Mouse (Mus musculus) induced T-regulatory cell, adult 2 months (primary cell): ENCODE results near the gene Elmod3.
"Not testable (repeated sequence)": the region's sequence is repeated elsewhere in the genome, so short reads cannot be mapped to it uniquely, and the experiment has no call there.

Source experiments
- DNase-seq: peaks from one replicate; pipeline ENCODE4 v3.0.0-alpha.2; 2012; ENCODE audit warnings: low read depth

The Elmod3 gene

DNA sequence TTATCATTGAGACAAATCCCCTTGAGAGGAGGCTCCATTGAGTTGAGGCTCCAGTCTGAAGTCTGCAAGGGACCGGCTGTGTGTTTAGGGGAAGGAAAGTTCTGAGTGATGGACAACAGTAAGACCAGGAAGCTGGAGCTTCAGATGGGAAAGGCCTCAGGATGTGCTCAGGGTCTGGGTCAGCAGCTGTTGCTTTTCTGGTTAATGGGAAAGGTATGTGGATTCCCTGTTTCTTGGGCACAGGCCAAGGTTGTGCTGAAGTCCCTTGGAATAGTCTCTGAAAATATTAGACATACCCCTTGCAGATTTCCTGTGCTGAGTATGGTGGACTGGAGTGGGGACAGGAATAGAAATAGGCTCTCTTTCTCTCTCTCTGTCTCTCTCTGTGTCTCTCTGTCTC lies 64.7 kb downstream of the Elmod3 start:
- DNase-seq = not testable (repeated sequence)

GRCm38 (mm10) chr6:72532580-72532979 lies 65.6 kb downstream of the Elmod3 start:
- DNase-seq = no peak

DNA sequence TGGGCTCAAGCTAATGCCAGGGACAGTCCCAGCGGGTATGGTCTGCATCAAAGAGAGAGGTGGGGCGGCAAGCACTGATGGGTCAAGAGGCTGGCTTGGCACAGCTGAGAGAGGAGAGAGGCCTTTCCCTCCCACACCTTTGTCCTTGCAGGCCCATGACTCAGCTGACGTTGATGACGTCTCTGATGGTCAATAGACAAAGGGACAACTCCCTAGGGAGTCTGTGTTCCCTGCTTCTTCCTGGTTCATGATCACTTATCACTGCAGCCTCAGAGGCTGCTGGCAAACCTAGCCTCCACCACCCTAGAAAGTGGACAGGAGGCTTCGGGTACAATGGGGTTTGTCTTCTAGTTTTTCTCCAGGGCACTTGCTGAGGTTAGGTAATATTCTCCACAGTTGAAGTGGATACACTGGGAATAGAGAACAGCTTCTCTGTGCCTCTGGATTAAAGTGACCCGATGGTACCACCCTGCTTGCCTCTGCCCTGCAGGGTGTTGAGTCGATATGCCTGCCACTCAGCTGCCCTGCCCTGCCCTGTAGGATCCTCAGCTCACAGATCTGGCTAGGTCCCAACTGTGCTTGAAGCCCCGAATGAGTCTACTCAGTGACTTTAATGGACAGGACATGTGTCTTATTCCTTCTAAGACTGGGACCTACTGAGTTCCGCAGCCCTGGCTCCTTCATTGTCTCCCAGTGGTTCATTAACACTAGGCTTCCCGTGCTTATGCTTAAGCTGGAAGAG lies 69.6 kb downstream of the Elmod3 start:
- no peak for DNase-seq

GRCm38 (mm10) chr6:72527070-72527469 lies 71.1 kb downstream of the Elmod3 start:
- DNase-seq = no peak

DNA sequence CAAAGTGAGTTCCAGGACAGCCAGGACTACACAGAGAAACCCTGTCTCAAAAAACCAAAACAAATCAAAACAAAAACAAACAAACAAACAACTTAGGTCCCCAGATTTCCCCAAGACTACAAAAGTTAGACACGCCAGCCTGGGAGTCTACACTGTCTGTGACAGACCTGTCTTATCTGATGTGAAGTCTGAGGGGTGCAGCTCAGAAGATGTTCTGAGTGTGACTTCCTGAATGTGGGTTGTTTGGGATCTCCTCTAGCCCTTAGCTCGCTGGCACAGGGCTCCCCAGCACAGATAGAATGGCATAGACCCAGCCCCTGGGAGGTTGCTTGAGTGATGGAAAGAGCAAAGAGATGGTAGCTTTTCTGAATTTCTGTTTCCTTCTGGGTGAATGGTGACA lies 74.1 kb downstream of the Elmod3 start:
- no peak for DNase-seq

GRCm38 (mm10) chr6:72523222-72523621 lies 75.0 kb downstream of the Elmod3 start:
- no peak for DNase-seq

DNA sequence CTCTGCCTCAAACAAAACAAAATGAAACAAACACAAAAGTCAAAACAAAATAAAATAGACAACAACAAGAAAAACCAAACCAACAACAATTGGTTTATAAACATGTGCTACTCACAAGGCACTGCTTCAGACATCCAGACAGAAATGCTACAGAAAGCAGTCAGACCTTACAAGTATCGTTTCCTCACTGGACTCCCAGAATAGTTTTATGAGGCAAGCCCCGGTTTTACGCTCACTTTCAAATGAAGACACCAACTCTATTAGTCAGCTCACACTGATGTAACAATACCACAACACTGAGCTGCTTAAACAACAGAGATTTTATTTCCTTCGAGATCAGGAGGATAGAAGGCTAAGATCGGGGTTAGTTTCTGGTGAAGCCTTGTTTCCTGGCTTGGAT lies 75.9 kb downstream of the Elmod3 start:
- DNase-seq = no peak

GRCm38 (mm10) chr6:72521607-72522006 lies 76.6 kb downstream of the Elmod3 start, which contains the start of gene Sh2d6:
Sh2d6 (minus strand) TSS chr6:72521707.
- DNase-seq = no peak

- DNase-seq = no peak
These were observed 77.3 kb downstream of the Elmod3 start for GRCm38 (mm10) chr6:72520904-72521303.

DNA sequence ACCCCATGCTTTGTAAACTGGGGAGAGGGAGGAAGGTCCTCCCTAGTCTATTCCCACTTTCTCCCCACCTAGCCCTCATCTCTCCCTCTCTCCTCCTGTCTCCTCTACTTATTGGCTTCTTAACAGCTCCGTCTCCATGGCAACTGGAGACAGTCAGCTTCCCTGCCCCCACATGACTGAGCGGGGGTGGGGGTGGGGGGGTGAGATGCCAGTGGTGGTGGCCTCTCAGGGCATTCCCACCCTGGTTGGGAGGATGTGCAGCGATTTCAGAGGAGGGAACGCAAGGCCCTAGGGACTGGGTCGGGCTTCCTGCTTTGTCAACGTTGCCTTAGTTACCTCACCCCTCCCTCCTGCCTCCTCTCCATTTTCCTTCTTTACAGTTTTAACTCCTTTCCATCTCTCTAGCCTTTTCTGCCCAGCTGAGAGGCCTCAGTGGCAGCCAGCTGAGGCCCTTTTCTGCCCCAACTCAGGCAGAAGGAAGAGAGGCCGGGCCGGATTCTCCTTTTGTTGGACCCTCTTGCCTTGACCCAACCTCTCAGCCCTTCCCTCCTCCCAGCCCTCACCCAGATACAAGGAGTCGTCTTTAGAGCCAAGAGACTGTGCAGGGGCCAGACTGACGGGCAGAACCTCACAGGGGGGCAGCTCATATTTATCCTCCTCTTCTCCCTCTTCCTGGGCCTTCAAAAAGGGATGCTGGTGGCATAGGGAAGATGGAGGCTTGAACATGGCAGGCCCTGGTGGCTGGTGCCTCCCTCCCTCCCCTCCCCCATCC lies 78.1 kb downstream of the Elmod3 start:
- DNase-seq = no peak

DNA sequence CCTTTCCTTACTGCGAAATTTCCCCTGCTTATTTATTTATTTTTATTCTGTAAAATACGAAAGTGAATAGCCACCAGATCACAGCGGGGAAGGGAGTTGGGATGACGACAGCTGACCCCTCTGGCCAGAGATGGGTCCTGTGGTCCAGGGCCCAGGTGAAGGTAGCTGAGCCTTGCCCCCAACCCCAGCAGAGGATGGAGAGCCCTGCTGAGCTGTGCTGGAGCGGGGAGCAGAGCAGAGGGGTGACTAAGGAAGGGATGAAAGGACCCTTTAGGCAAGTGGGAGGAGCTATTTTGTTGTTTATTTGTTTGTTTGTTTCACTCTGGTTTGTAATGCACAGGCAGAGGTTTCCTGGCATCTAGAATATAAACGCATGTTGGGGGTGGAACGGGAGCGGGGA lies 78.9 kb downstream of the Elmod3 start:
- DNase-seq = no peak

DNA sequence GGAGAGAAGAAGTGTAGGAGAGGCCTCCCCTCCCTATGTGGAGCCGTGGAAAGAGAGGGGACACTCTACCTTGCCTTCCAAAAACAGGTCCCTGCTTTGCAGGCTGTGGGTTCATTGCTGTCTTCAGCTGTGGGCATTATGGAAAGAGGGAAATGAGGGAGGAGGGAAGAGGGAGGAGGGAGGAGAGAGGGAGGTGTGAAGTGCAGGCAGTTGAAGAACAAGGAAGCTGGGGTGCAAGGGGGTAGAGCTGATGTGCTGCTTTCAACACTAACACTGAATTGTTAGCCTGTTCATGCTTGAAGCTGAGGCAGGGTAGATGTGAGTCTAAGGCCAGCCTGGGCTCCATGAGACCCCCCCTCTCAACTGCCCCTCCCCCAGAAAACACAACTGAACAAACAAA lies 79.4 kb downstream of the Elmod3 start:
- DNase-seq = no peak
